Mouse (Mus musculus) kidney, adult 2 months (tissue): Measurements from ENCODE around the gene Hmox1.

ENCODE experiments used
- CTCF ChIP-seq: fragments of 200-500 bp; conservative IDR thresholded peaks from 2 replicates; pipeline ENCODE4 v1.5.1; 2011; ENCODE audit warnings: low read depth, mild to moderate bottlenecking, control low read depth, low read length, moderate library complexity, mixed read lengths; ENCODE audit not compliant: insufficient read depth, insufficient read length
- POLR2A ChIP-seq: fragments of 200-500 bp; IDR thresholded peaks from one replicate; pipeline ENCODE4 v1.6.1; 2011; ENCODE audit warnings: low read depth, low read length, control low read depth

GRCm38 (mm10) chr8:75067287-75067686 is 26.1 kb upstream of the Hmox1 start:
- TF ChIP-seq CTCF (no peak), POLR2A (no peak)
